Mouse (Mus musculus) adrenal gland, postnatal 4 days (tissue): Measurements from ENCODE around the gene Piezo1. TPM values are rescaled to one million over a fixed set of nuclear protein-coding genes. Genes with fewer than 3 reads are reported as not detected.
A peak's percentile ranks its signal among the peaks of the same experiment; 100 is the strongest.

Source experiments
- DNase-seq, 2 experiments: peaks; one replicate each; pipeline ENCODE4 v3.0.0; 2021 to 2022; ENCODE audit warnings: low spot score in 2 of 2, mixed read lengths in 2 of 2
- total RNA-seq, 2 experiments: library from RNA; stranded (reverse); gene quantifications; 2 replicates each; pipeline ENCODE4 v1.2.3; 2021

Piezo1 gene
- total RNA-seq, 2 experiments from 2014 or later = 49.0 to 52.1 TPM

GRCm38 (mm10) chr8:122511552-122511951 lies 39.6 kb downstream of the Piezo1 start:
- DNase-seq = no peak

- DNase-seq = peak; percentile 52 to 62
Observed at GRCm38 (mm10) chr8:122500856-122501255, 50.3 kb downstream of the Piezo1 start.

- DNase-seq = no peak
Observed at GRCm38 (mm10) chr8:122497912-122498311, 53.2 kb downstream of the Piezo1 start.

- DNase-seq = no peak
Observed at GRCm38 (mm10) chr8:122497016-122497734, 54.0 kb downstream of the Piezo1 start.

GRCm38 (mm10) chr8:122488387-122488786 lies 62.7 kb downstream of the Piezo1 start:
- DNase-seq = no peak

- DNase-seq = no peak
Observed at GRCm38 (mm10) chr8:122484831-122485230, 66.3 kb downstream of the Piezo1 start.

- DNase-seq = no peak
Observed at GRCm38 (mm10) chr8:122483877-122484276, 67.3 kb downstream of the Piezo1 start.

- no peak for DNase-seq
Observed at GRCm38 (mm10) chr8:122482448-122482847, 68.7 kb downstream of the Piezo1 start.

- DNase-seq = peak; percentile 79 to 93
Observed at GRCm38 (mm10) chr8:122475580-122476320, 75.4 kb downstream of the Piezo1 start, which contains the start of the genes Rnf166 and Ctu2. Rnf166 (minus strand) TSS chr8:122476064. Ctu2 (plus strand) TSS chr8:122476143.

GRCm38 (mm10) chr8:122474951-122475560 lies 76.1 kb downstream of the Piezo1 start:
- peak; percentile 26 to 28 for DNase-seq

GRCm38 (mm10) chr8:122473911-122474421 lies 77.2 kb downstream of the Piezo1 start:
- no peak for DNase-seq

- DNase-seq = no peak
Observed at GRCm38 (mm10) chr8:122470691-122471090, 80.4 kb downstream of the Piezo1 start.

- DNase-seq = no peak
Observed at GRCm38 (mm10) chr8:122469965-122470364, 81.2 kb downstream of the Piezo1 start.

GRCm38 (mm10) chr8:122469407-122469806 lies 81.7 kb downstream of the Piezo1 start:
- DNase-seq = no peak

GRCm38 (mm10) chr8:122467816-122468215 lies 83.3 kb downstream of the Piezo1 start:
- DNase-seq = no peak

- DNase-seq = no peak
Observed at GRCm38 (mm10) chr8:122464985-122465384, 86.1 kb downstream of the Piezo1 start.

- DNase-seq = no peak
Observed at GRCm38 (mm10) chr8:122463651-122464640, 87.2 kb downstream of the Piezo1 start.

GRCm38 (mm10) chr8:122462510-122462909 lies 88.6 kb downstream of the Piezo1 start:
- no peak for DNase-seq

- no peak for DNase-seq
Observed at GRCm38 (mm10) chr8:122461473-122462148, 89.5 kb downstream of the Piezo1 start.
